Mouse (Mus musculus): ENCODE results near the gene Tob2.

DNA sequence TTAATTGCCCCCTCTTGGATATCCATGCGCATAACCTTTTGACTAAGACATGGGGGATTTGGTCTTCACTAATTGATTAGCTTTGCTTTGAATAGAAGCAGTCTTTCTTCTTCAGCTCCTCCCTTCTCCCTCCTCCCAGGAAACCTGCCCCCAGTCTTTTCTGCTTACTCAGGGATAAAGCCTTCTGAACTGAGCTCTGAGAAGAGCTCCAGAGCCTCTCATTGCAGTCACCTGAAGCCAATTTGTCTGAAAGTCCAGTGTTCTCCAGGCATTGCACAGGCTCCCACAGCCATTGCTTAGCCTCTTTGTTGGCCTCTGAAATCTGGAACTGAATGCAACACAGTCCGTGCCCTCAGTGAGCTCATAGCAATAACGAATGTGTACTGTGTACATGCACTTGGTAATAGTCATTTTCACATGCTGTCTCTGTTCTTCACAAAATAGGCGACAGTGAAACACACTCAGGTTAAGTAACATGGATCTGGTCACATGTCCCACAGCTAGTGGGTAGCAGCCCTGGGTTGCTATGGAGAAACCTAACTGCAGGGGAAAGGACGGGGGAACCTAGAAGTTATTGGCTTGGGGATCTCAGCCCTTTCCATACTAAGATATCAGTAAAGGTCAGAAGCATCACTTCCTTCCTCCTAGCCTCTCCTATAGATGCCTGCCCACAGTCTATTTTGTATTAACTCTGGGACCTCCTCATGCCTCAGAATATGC, 44.5 kb downstream of the Tob2 start:
- TF ChIP-seq POLR2A (IDR thresholded peaks at IDR 0.05; ENCODE audit: insufficient read depth, low read depth, low read length), result no peak
- no peak for TF ChIP-seq CTCF (IDR thresholded peaks at IDR 0.05)
- TF ChIP-seq EP300 (IDR thresholded peaks at IDR 0.05; ENCODE audit: insufficient read depth, low read depth, low read length), result no peak
